Mouse (Mus musculus): ENCODE data around the gene Zfp462.

Zfp462 gene

GRCm38 (mm10) chr4:55103575-55103974, 158.7 kb downstream of the Zfp462 start:
- DNase-seq (ENCODE audit: low read depth, low spot score), result no peak

- no peak for DNase-seq (ENCODE audit: low read depth, low spot score)
These were observed 173.1 kb downstream of the Zfp462 start for GRCm38 (mm10) chr4:55117839-55118487.

- no peak for DNase-seq (ENCODE audit: low read depth, low spot score)
These were observed 176.3 kb downstream of the Zfp462 start for GRCm38 (mm10) chr4:55121126-55121525.

- no peak for DNase-seq (ENCODE audit: low read depth, low spot score)
These were observed 177.1 kb downstream of the Zfp462 start for GRCm38 (mm10) chr4:55121952-55122351.

- DNase-seq (ENCODE audit: low read depth, low spot score), result no peak
These were observed 179.3 kb downstream of the Zfp462 start for GRCm38 (mm10) chr4:55124126-55124525.

- no peak for DNase-seq (ENCODE audit: low read depth, low spot score)
These were observed 180.3 kb downstream of the Zfp462 start for GRCm38 (mm10) chr4:55125048-55125737.

- no peak for DNase-seq (ENCODE audit: low read depth, low spot score)
These were observed 180.8 kb downstream of the Zfp462 start for GRCm38 (mm10) chr4:55125738-55126054.

- DNase-seq (ENCODE audit: low read depth, low spot score), result no peak
These were observed 182.5 kb downstream of the Zfp462 start for GRCm38 (mm10) chr4:55127228-55127901.

- no peak for DNase-seq (ENCODE audit: low read depth, low spot score)
These were observed 183.4 kb downstream of the Zfp462 start for GRCm38 (mm10) chr4:55128088-55128835.

Measured in A20 (cell line).